Mouse (Mus musculus): ENCODE data around the gene Atxn7l3. TPM values are rescaled to one million over a fixed set of nuclear protein-coding genes. Genes with fewer than 3 reads are reported as not detected.

Atxn7l3 gene
- polyA plus RNA-seq, 1 experiment from 2014 or later = 30.6 TPM

DNA sequence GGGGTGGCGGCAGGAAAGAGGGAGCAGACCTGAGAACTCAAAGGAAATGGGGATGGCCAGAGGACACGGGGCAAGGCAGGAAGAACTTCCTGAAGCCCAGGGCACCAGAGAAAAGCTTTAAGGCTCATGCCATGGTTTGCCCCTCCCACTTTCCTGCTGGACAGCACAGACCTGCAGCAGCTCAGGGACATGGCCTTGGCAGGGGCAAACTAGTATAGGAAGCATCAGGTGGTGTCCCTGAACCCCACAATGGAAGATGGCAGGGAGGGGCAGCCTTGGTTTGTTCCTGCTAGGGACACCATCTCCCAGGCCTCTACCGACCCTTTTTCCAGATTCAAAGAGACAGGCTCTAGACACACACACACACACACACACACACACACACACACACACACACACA, 8.9 kb upstream of the Atxn7l3 start:
- WGBS = 66% methylated on average over 3 of the region's 3 CpGs
- no peak overlapping the region for H3K9ac ChIP-seq
- peaks cover 18% of the 10 kb centered on the region for H3K4me1 ChIP-seq (replicated peaks)
- no peak overlapping the region for H3K4me2 ChIP-seq
- no peak for ATAC-seq (ENCODE audit: low read depth)
- H3K36me3 ChIP-seq = peaks cover 48% of the 10 kb centered on the region
- H3K27ac ChIP-seq (replicated peaks) = no peak overlapping the region
- H3K4me3 ChIP-seq = no peak overlapping the region
- H3K27me3 ChIP-seq = no peaks in the 10 kb centered on the region
- no peaks in the 10 kb centered on the region for H3K9me3 ChIP-seq

DNA sequence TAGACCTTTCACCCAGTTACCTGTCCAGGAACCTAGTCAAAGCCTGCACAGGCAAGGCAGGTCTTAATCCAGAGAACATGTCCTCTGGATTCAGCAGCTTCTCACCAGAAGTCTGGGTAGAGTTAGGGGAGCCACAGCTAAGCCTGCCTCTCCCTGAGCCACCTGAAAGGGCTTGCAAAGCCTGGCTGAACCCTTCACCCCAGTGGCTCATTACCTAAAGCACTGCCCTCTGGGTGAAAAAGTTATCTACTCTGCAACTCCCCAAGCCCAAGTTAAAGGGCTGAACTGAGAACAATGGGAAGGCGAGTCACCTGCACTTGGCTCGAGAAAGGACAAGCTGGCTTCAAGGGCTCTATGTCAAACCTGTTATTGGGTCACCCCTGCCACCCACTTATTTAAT, 7.7 kb upstream of the Atxn7l3 start:
- peaks cover 36% of the 10 kb centered on the region for H3K36me3 ChIP-seq
- 39% methylated on average over 2 of the region's 2 CpGs for WGBS
- peaks cover 6% of the 10 kb centered on the region for H3K4me1 ChIP-seq (replicated peaks)
- H3K4me2 ChIP-seq = no peak overlapping the region
- H3K4me3 ChIP-seq = no peak overlapping the region
- H3K9me3 ChIP-seq = no peaks in the 10 kb centered on the region
- no peaks in the 10 kb centered on the region for H3K27me3 ChIP-seq
- no peak overlapping the region for H3K9ac ChIP-seq
- no peak overlapping the region for H3K27ac ChIP-seq (replicated peaks)
- no peak for ATAC-seq (ENCODE audit: low read depth)

DNA sequence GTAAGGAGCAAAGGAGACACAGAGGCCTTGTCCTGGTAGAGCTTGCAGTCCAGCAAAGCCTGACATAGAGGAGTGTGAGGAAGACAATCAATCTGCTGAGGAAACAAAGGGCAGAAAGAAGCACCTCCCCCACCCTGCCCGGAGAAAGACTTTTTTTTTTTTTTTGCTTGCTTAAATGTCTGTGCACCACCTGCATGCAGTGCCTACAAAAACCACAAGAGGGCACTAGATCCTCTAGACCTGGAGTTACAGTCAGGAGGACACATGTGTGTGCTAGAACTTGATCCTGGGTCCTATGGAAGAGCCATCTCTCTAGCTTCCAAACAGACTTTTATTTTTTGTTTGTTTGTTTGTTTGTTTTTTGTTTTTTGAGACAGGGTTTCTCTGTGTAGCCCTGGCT, 3.4 kb upstream of the Atxn7l3 start:
- Histone ChIP-seq H3K9ac (no peak overlapping the region), H3K9me3 (no peaks in the 10 kb centered on the region), H3K27me3 (no peaks in the 10 kb centered on the region), H3K36me3 (no peaks in the 10 kb centered on the region), H3K4me2 (no peak overlapping the region), H3K4me3 (no peak overlapping the region), H3K4me1 (replicated peaks) (peaks cover 18% of the 10 kb centered on the region), H3K27ac (replicated peaks) (no peak overlapping the region)
- WGBS = 7% methylated on average over 1 of the region's 1 CpGs
- ATAC-seq (ENCODE audit: low read depth) = no peak

DNA sequence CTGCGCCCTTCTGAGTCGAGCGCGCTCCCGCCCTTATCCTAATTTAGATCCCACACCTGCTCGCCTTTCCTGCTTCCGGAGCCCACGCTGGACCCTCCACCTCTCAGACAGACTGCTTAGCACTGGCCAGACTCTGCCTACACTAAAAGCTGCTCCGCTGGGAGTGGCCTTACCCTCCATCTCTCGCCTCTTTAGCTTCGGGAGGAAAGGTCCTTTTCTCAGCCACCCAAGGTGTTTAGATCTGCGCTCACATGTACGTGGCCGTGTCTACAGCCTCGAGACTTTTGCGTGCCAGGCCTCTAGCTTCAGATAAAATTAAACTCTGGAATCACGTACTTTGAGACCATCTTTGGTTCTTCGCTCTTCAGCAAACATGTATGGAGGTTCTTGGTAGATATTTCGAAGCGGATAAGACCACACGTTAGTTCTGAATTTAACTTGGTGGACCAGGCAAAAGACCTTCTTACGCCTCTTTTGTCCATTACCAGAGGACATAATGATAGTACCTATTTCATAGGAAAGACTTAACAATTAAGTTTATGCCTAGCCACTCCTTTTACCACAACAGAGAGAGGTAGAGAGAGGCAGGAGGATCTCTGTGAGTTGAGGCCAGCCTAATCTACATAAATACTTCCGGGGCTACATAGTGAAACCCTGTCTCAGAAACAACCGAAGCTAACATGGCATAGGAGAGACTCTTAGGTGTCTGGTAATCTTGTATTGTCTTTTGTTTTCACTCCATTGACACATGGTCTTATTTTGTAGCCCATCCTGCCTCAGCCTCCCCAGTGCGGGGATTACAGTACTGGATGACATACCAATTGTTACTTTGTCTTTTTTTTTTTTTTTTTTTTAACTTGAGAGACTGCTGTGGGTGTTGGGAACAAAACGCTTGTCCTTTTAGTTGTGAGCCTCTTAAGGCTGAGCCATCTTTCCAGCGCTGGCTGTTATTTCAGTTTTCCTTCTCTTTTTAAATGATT, 1.4 kb upstream of the Atxn7l3 start:
- WGBS = 25% methylated on average over 27 of the region's 27 CpGs
- peaks cover 16% of the 10 kb centered on the region for H3K36me3 ChIP-seq
- no peaks in the 10 kb centered on the region for H3K9me3 ChIP-seq
- peak overlapping the region; percentile 97 for H3K9ac ChIP-seq
- no peaks in the 10 kb centered on the region for H3K27me3 ChIP-seq
- H3K4me1 ChIP-seq (replicated peaks) = peaks cover 30% of the 10 kb centered on the region
- peak; percentile 37 for ATAC-seq (ENCODE audit: low read depth)
- H3K4me3 ChIP-seq = peak overlapping the region; percentile 88
- H3K4me2 ChIP-seq = peak overlapping the region; percentile 93
- peak overlapping the region; percentile 98 for H3K27ac ChIP-seq (replicated peaks)

DNA sequence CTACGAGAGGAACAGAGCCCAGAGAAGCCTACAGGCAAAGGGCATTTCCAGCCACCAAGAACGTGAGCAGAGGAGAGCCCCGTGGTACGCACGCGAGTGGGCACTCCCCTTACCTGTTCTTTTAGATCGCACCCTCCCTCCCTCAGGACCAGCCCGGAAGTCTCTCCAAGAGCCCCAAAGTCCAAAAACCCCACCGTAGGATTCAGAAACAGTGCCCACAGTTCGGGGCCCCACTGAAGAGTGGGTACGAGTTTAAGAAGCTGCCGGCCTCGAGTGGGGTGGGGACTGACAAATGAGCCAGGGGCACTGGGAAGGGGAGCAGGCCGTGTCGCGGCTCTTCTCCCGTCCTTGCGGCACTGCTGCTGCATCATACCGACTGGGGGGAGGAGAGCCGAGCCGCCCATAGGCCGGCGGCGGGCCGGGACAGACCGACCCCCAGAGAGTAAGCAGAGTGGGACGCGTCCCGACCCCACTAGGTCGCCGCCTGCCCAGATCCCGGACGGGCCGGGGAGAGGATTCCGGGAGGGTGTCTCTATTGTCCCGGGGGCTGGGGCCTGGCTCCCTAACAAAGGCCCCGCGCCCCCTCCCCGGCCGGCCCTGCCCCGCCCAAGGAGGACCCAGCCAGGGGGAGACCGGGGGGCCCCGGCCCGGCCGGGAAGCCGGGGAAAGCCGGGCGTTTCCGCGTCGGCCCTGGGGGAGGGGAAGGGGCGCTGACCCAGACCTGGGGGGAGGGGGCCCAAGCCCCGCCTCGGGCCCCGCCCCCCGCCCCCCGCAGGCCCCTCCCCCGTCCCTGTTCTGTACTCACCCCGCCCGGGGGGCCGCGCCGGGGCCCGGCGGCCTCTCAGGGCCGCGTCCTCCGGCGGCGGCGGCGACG, 596 bp downstream of the Atxn7l3 start:
- Histone ChIP-seq H3K27me3 (no peaks in the 10 kb centered on the region), H3K27ac (replicated peaks) (peak overlapping the region; percentile 98), H3K9ac (peak overlapping the region; percentile 97), H3K4me3 (peak overlapping the region; percentile 88), H3K36me3 (peaks cover 36% of the 10 kb centered on the region), H3K4me1 (replicated peaks) (peaks cover 30% of the 10 kb centered on the region), H3K4me2 (peak overlapping the region; percentile 93), H3K9me3 (no peaks in the 10 kb centered on the region)
- under 1% methylated on average over 39 of the region's 73 CpGs for WGBS
- ATAC-seq (ENCODE audit: low read depth) = peak; percentile 28

DNA sequence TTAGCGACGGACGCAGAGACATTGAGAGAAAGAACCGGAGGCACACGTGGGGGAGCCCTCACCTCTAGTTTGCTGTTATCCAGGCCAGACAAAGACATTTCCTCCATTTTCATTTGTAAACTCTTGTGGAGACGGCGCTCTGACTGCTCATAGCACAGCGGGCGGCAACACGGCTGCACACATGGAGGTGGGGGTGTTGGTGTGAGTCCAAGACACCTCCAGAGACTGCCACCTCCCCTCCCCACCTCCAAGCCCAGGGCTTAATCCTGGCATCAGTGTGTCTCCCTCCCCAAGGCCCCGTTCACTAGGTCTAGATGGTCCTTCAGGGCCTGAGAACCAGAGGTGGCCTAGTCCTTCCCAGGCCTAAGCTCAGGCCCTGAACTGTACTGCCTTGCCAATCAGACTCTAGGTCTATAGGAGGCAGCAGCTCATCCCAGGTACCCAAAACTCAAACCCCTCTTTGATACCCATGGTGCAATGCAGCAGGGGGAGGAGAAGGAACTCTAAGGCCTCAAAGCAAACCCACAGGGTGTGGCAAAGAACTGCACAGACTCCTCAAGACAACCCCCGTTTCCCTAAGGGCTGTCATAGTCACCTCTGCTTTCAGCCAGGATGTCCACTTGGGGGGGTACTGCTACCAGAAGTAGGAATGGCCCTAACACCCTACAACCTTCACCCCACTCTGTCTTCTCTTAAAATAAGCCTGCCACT, 1.4 kb downstream of the Atxn7l3 start:
- Histone ChIP-seq H3K27me3 (no peaks in the 10 kb centered on the region), H3K9ac (peak overlapping the region; percentile 97), H3K4me1 (replicated peaks) (peaks cover 30% of the 10 kb centered on the region), H3K27ac (replicated peaks) (peak overlapping the region; percentile 98), H3K4me2 (peak overlapping the region; percentile 93), H3K36me3 (peaks cover 44% of the 10 kb centered on the region), H3K9me3 (no peaks in the 10 kb centered on the region), H3K4me3 (peak overlapping the region; percentile 88)
- WGBS = 69% methylated on average over 12 of the region's 12 CpGs
- ATAC-seq (ENCODE audit: low read depth) = peak; percentile 0; the same call in 1 of the 2 replicates

DNA sequence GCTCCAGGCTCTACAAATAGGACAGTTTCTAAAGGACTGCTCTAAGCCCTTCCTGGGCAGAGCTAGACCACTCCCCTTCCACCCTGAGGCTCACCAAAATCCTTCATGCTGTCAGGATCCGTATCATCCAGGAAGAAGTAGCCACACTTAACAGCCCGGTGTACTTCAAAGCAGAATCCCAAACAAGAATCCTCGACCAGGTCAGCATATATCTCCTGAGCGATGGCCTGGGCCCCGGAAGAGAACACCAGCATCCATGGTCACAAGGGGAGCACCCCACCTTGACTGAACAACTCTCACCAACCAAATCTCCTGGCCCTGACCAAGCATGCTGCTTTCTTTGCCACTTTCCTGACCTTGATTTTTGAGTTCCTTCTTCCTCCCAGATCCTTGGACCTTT, 2.0 kb downstream of the Atxn7l3 start:
- Histone ChIP-seq H3K4me3 (peak overlapping the region; percentile 88), H3K9me3 (no peaks in the 10 kb centered on the region), H3K36me3 (peaks cover 50% of the 10 kb centered on the region), H3K4me1 (replicated peaks) (peaks cover 30% of the 10 kb centered on the region), H3K27ac (replicated peaks) (0 out of 2 replicates have a peak overlapping the region, but pooled peaks have one; percentile 98), H3K9ac (peak overlapping the region; percentile 97), H3K4me2 (peak overlapping the region; percentile 93), H3K27me3 (no peaks in the 10 kb centered on the region)
- 82% methylated on average over 5 of the region's 5 CpGs for WGBS
- ATAC-seq (ENCODE audit: low read depth) = no peak

DNA sequence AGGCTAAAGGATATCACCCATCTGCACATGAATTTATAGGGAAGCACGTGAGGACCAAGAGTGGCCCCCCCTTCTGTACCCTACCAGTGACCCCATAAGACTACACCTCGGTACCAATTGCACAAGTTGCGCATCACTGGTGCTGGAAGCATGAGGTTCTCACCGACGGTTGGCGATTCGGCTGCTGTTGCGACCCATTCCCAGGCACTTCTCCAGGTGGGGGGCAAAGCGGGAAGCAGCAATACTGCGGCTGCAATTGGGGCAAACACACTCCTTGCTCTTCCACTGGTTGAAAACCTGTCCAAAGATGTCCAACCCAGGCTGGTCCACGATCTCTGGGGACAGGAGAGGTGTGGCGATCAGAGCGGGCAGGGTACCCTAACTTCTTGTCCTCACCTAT, 2.5 kb downstream of the Atxn7l3 start:
- Histone ChIP-seq H3K9ac (peak overlapping the region; percentile 97; the same call in 1 of the 2 replicates), H3K36me3 (peaks cover 54% of the 10 kb centered on the region), H3K27me3 (no peaks in the 10 kb centered on the region), H3K27ac (replicated peaks) (no peak overlapping the region), H3K4me1 (replicated peaks) (peaks cover 30% of the 10 kb centered on the region), H3K4me3 (no peak overlapping the region), H3K4me2 (peak overlapping the region; percentile 93), H3K9me3 (no peaks in the 10 kb centered on the region)
- WGBS = 94% methylated on average over 13 of the region's 13 CpGs
- ATAC-seq (ENCODE audit: low read depth) = no peak

DNA sequence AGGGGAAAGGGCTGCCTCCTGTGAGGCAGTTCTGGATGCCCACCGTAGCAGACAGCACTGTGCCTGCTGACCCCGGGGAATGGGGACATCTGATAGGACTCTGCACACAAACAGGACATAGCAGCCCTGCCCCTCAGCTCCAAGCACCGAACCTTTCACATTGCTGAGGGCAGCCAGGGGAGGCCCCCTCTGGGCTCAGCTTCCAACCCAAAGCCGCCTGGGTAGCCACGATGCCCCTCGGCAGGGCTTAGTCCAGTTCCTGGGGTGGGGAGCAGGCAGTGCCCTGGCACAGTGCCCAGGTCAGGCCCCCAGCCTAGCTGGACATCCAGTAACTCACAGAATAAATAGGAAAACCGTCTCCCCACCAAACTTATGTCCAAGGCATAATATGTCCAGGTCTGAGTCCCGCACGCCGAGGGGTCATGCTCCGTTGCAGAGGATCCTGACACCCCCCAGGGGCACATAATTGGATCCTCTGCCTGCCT, 5.3 kb downstream of the Atxn7l3 start:
- Histone ChIP-seq H3K4me1 (replicated peaks) (peaks cover 32% of the 10 kb centered on the region), H3K4me3 (no peak overlapping the region), H3K4me2 (no peak overlapping the region), H3K9me3 (no peaks in the 10 kb centered on the region), H3K9ac (peak overlapping the region; percentile 41; the same call in 1 of the 2 replicates), H3K36me3 (peaks cover 74% of the 10 kb centered on the region), H3K27me3 (no peaks in the 10 kb centered on the region), H3K27ac (replicated peaks) (no peak overlapping the region)
- WGBS = 82% methylated on average over 11 of the region's 11 CpGs
- no peak for ATAC-seq (ENCODE audit: low read depth)

DNA sequence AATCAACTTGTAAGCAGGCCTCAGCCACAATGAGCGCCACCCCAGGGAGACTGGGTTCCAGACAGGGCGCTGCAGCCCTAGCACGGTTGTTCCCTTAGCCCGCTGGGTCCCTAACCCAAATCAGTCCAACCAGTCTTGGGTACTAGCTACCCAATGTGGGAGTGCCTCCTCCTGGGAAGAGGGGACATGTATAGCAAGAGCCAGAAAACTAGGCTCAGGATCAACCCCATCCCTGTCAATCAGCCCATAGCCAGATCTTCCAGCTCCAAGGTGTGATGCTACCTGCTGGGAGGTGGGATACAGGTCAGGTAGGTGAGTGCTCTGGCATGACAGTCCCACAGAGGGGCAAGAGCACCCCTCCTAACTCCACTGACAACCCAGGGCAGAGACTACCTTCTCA, 6.3 kb downstream of the Atxn7l3 start:
- peaks cover 74% of the 10 kb centered on the region for H3K36me3 ChIP-seq
- H3K4me1 ChIP-seq (replicated peaks) = peaks cover 35% of the 10 kb centered on the region
- ATAC-seq (ENCODE audit: low read depth) = no peak
- no peaks in the 10 kb centered on the region for H3K9me3 ChIP-seq
- 86% methylated on average over 4 of the region's 4 CpGs for WGBS
- no peaks in the 10 kb centered on the region for H3K27me3 ChIP-seq
- H3K27ac ChIP-seq (replicated peaks) = no peak overlapping the region
- H3K4me3 ChIP-seq = no peak overlapping the region
- H3K9ac ChIP-seq = peak overlapping the region; percentile 12; the same call in 1 of the 2 replicates
- no peak overlapping the region for H3K4me2 ChIP-seq

DNA sequence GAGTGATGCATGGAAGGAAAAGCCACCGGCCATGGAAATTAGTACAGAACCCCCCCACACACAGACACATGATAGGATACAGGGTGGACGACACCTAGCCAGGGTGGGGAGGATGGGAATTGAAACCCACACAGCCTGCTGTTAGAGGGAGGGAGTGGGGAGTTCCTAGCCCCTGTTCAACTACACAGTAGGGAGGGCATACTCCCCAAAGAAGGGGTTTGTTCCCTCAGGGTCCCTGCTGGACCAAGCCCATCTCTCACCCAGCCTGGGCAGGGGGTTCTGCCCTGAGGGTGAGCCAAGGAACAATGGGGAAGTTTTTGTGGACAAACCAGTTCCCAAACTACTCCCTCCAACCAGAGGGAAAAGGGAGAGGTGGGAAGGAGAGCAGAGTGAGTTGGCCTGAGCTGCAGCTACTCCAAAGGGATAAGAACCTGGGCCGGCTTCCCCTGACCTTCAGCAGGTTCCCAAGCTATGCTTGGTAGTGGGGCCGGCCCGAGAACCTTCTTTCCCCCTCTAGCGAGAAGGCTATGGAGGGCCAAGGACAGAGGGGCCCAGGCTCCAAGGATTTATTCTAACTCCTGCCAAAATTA, 6.8 kb downstream of the Atxn7l3 start:
- H3K4me1 ChIP-seq (replicated peaks) = peaks cover 30% of the 10 kb centered on the region
- H3K4me2 ChIP-seq = no peak overlapping the region
- no peak overlapping the region for H3K4me3 ChIP-seq
- peak overlapping the region; percentile 18; the same call in 1 of the 2 replicates for H3K27ac ChIP-seq (replicated peaks)
- peak overlapping the region; percentile 31; the same call in 1 of the 2 replicates for H3K9ac ChIP-seq
- WGBS = 69% methylated on average over 6 of the region's 6 CpGs
- ATAC-seq (ENCODE audit: low read depth) = no peak
- H3K27me3 ChIP-seq = no peaks in the 10 kb centered on the region
- H3K9me3 ChIP-seq = no peaks in the 10 kb centered on the region
- peaks cover 74% of the 10 kb centered on the region for H3K36me3 ChIP-seq

Data from neural tube, embryonic 13.5 days (tissue).